Mouse (Mus musculus): ENCODE measurements around the gene Tmx1. TPM values are rescaled to one million over a fixed set of nuclear protein-coding genes. Genes with fewer than 3 reads are reported as not detected.

The Tmx1 gene
- polyA plus RNA-seq, 1 experiment from 2014 or later: 68.6 TPM

- H3K9ac ChIP-seq (ENCODE audit: low read length): no peak overlapping the region
- no peak overlapping the region for H3K27ac ChIP-seq (ENCODE audit: low read depth)
- H3K36me3 ChIP-seq (ENCODE audit: control insufficient read depth, insufficient read depth, low read length): no peaks in the 10 kb centered on the region
- DNase-seq (ENCODE audit: low spot score) (no peak), ATAC-seq (replicated peaks; ENCODE audit: low FRiP score, low TSS enrichment, low read depth) (no peak)
- no peaks in the 10 kb centered on the region for H3K27me3 ChIP-seq (replicated peaks; ENCODE audit: control insufficient read depth, insufficient read depth, low read length)
- H3K4me1 ChIP-seq (replicated peaks; ENCODE audit: control insufficient read depth, insufficient read depth, low read length): no peaks in the 10 kb centered on the region
- no peak overlapping the region for H3K4me2 ChIP-seq (ENCODE audit: low read length)
- 75% methylated on average over 4 of the region's 4 CpGs for WGBS
- no peak overlapping the region for H3K4me3 ChIP-seq (ENCODE audit: low read depth, low read length)
- no peaks in the 10 kb centered on the region for H3K9me3 ChIP-seq (ENCODE audit: control insufficient read depth, low read length)
Observed at GRCm38 (mm10) chr12:70429637-70430036, 23.3 kb upstream of the Tmx1 start.

DNA sequence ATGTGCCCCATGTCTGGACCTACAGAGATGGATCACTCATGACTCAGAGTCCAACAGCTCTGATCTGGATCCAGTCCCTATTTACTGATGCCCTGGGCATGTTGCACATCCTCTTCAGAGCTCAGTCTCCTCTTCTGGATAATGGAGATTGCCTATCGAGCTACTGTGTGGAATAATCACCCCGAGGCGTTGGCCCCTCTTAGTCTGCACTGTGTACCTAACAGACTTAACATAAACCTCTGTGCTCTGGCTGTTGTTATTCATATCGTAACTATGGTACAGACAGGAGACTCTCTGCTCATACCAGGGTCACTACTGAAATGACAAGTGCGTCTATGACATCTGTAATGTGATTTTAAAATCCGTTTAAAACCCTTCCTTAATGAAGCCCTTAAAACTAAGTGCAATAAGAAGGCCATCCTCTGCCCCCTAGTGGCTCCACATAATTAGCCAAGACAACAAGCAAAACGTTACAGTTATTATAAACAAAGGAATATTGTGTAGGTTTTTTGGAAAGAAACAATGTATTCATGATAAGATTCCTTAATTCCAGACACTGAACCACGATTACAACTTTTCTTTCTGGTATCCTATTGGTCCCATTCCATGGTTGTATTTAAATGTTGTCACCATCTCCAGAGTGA lies 22.5 kb upstream of the Tmx1 start:
- Histone ChIP-seq H3K9me3 (ENCODE audit: control insufficient read depth, low read length) (no peaks in the 10 kb centered on the region), H3K27ac (ENCODE audit: low read depth) (no peak overlapping the region), H3K36me3 (ENCODE audit: control insufficient read depth, insufficient read depth, low read length) (no peaks in the 10 kb centered on the region), H3K27me3 (replicated peaks; ENCODE audit: control insufficient read depth, insufficient read depth, low read length) (no peaks in the 10 kb centered on the region), H3K9ac (ENCODE audit: low read length) (no peak overlapping the region), H3K4me1 (replicated peaks; ENCODE audit: control insufficient read depth, insufficient read depth, low read length) (no peaks in the 10 kb centered on the region), H3K4me2 (ENCODE audit: low read length) (no peak overlapping the region), H3K4me3 (ENCODE audit: low read depth, low read length) (no peak overlapping the region)
- 36% methylated on average over 8 of the region's 8 CpGs for WGBS
- ATAC-seq (replicated peaks; ENCODE audit: low FRiP score, low TSS enrichment, low read depth): no peak
- peak; percentile 63 for DNase-seq (ENCODE audit: low spot score)

- ATAC-seq (replicated peaks; ENCODE audit: low FRiP score, low TSS enrichment, low read depth) (no peak), DNase-seq (ENCODE audit: low spot score) (no peak)
- H3K27me3 ChIP-seq (replicated peaks; ENCODE audit: control insufficient read depth, insufficient read depth, low read length): no peaks in the 10 kb centered on the region
- no peaks in the 10 kb centered on the region for H3K9me3 ChIP-seq (ENCODE audit: control insufficient read depth, low read length)
- no peak overlapping the region for H3K4me3 ChIP-seq (ENCODE audit: low read depth, low read length)
- WGBS: 59% methylated on average over 5 of the region's 5 CpGs
- no peak overlapping the region for H3K4me2 ChIP-seq (ENCODE audit: low read length)
- H3K9ac ChIP-seq (ENCODE audit: low read length): no peak overlapping the region
- no peaks in the 10 kb centered on the region for H3K36me3 ChIP-seq (ENCODE audit: control insufficient read depth, insufficient read depth, low read length)
- H3K4me1 ChIP-seq (replicated peaks; ENCODE audit: control insufficient read depth, insufficient read depth, low read length): no peaks in the 10 kb centered on the region
- no peak overlapping the region for H3K27ac ChIP-seq (ENCODE audit: low read depth)
Observed at GRCm38 (mm10) chr12:70431428-70431827, 21.5 kb upstream of the Tmx1 start.

GRCm38 (mm10) chr12:70449961-70450360 lies 2.9 kb upstream of the Tmx1 start:
- no peak overlapping the region for H3K9ac ChIP-seq (ENCODE audit: low read length)
- H3K4me3 ChIP-seq (ENCODE audit: low read depth, low read length): no peak overlapping the region
- H3K36me3 ChIP-seq (ENCODE audit: control insufficient read depth, insufficient read depth, low read length): no peaks in the 10 kb centered on the region
- H3K27ac ChIP-seq (ENCODE audit: low read depth): no peak overlapping the region
- no peak for DNase-seq (ENCODE audit: low spot score)
- H3K27me3 ChIP-seq (replicated peaks; ENCODE audit: control insufficient read depth, insufficient read depth, low read length): no peaks in the 10 kb centered on the region
- H3K4me2 ChIP-seq (ENCODE audit: low read length): no peak overlapping the region
- H3K9me3 ChIP-seq (ENCODE audit: control insufficient read depth, low read length): no peaks in the 10 kb centered on the region
- no peak for ATAC-seq (replicated peaks; ENCODE audit: low FRiP score, low TSS enrichment, low read depth)
- H3K4me1 ChIP-seq (replicated peaks; ENCODE audit: control insufficient read depth, insufficient read depth, low read length): peaks cover 20% of the 10 kb centered on the region; the same call in 1 of the 2 replicates

DNA sequence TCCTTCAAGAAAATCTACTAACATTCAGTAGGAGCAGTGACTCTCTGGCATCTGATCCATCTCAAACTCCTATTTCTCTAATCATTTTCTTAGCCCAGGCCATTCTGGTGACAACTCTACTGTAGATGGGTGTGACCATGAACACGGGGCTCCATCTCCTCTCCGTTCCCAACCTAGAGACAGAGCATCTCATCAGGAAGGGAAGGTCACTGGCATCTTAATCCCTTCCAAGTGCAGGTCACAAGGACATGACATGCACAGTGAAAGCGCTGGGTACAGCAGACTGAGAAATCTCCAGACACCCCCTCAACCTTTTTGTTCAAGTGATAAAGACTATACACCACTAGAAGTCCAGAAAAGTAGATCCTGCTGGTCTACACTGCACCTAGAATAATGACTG lies 1.4 kb upstream of the Tmx1 start:
- H3K4me2 ChIP-seq (ENCODE audit: low read length): no peak overlapping the region

GRCm38 (mm10) chr12:70452143-70452542 lies 752 bp upstream of the Tmx1 start:
- Histone ChIP-seq H3K4me3 (ENCODE audit: low read depth, low read length) (peak overlapping the region; percentile 55), H3K36me3 (ENCODE audit: control insufficient read depth, insufficient read depth, low read length) (peaks cover 8% of the 10 kb centered on the region), H3K4me1 (replicated peaks; ENCODE audit: control insufficient read depth, insufficient read depth, low read length) (peaks cover 15% of the 10 kb centered on the region; the same call in 1 of the 2 replicates), H3K9me3 (ENCODE audit: control insufficient read depth, low read length) (no peaks in the 10 kb centered on the region), H3K27ac (ENCODE audit: low read depth) (peak overlapping the region; percentile 71; the same call in 1 of the 2 replicates), H3K4me2 (ENCODE audit: low read length) (peak overlapping the region; percentile 73), H3K9ac (ENCODE audit: low read length) (peak overlapping the region; percentile 68), H3K27me3 (replicated peaks; ENCODE audit: control insufficient read depth, insufficient read depth, low read length) (no peaks in the 10 kb centered on the region)
- DNase-seq (ENCODE audit: low spot score) (no peak), ATAC-seq (replicated peaks; ENCODE audit: low FRiP score, low TSS enrichment, low read depth) (no peak)
- WGBS: 77% methylated on average over 2 of the region's 2 CpGs

More for the DNA sequence above, 1.4 kb upstream of the Tmx1 start:
- DNase-seq (ENCODE audit: low spot score) (no peak), ATAC-seq (replicated peaks; ENCODE audit: low FRiP score, low TSS enrichment, low read depth) (no peak)
- 92% methylated on average over 3 of the region's 3 CpGs for WGBS
- H3K27me3 ChIP-seq (replicated peaks; ENCODE audit: control insufficient read depth, insufficient read depth, low read length): no peaks in the 10 kb centered on the region
- no peak overlapping the region for H3K9ac ChIP-seq (ENCODE audit: low read length)
- peaks cover 2% of the 10 kb centered on the region; the same call in 1 of the 2 replicates for H3K36me3 ChIP-seq (ENCODE audit: control insufficient read depth, insufficient read depth, low read length)
- H3K27ac ChIP-seq (ENCODE audit: low read depth): no peak overlapping the region
- H3K4me1 ChIP-seq (replicated peaks; ENCODE audit: control insufficient read depth, insufficient read depth, low read length): peaks cover 15% of the 10 kb centered on the region; the same call in 1 of the 2 replicates
- no peak overlapping the region for H3K4me3 ChIP-seq (ENCODE audit: low read depth, low read length)
- H3K9me3 ChIP-seq (ENCODE audit: control insufficient read depth, low read length): no peaks in the 10 kb centered on the region

DNA sequence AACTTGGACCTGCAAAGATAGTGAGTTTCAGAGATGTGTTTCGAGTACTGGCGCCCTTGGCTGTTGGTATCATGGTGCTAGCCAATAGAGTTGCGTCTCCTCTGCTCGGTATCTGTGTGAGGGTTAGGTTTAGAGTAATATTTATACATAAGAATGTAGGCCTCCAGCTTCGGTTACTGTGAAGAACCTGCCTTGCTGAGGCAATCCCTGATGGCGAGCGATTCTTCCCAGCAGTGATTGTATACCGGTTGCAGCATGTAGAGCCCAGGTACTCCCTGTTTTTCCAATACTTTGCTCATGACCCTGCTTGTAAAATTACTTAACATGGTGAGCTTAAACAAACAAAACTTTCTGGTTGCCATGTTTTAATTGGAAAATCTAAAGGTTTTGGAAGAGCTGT lies 2.3 kb downstream of the Tmx1 start:
- ATAC-seq (replicated peaks; ENCODE audit: low FRiP score, low TSS enrichment, low read depth) (no peak), DNase-seq (ENCODE audit: low spot score) (no peak)
- Histone ChIP-seq H3K4me1 (replicated peaks; ENCODE audit: control insufficient read depth, insufficient read depth, low read length) (peaks cover 15% of the 10 kb centered on the region; the same call in 1 of the 2 replicates), H3K27ac (ENCODE audit: low read depth) (no peak overlapping the region), H3K36me3 (ENCODE audit: control insufficient read depth, insufficient read depth, low read length) (peaks cover 38% of the 10 kb centered on the region), H3K9ac (ENCODE audit: low read length) (no peak overlapping the region), H3K4me3 (ENCODE audit: low read depth, low read length) (no peak overlapping the region), H3K27me3 (replicated peaks; ENCODE audit: control insufficient read depth, insufficient read depth, low read length) (no peaks in the 10 kb centered on the region), H3K4me2 (ENCODE audit: low read length) (no peak overlapping the region), H3K9me3 (ENCODE audit: control insufficient read depth, low read length) (no peaks in the 10 kb centered on the region)
- 87% methylated on average over 8 of the region's 8 CpGs for WGBS

- H3K36me3 ChIP-seq (ENCODE audit: control insufficient read depth, insufficient read depth, low read length): peaks cover 58% of the 10 kb centered on the region
- no peak for DNase-seq (ENCODE audit: low spot score)
- peaks cover 4% of the 10 kb centered on the region; the same call in 1 of the 2 replicates for H3K4me1 ChIP-seq (replicated peaks; ENCODE audit: control insufficient read depth, insufficient read depth, low read length)
- no peaks in the 10 kb centered on the region for H3K9me3 ChIP-seq (ENCODE audit: control insufficient read depth, low read length)
- ATAC-seq (replicated peaks; ENCODE audit: low FRiP score, low TSS enrichment, low read depth): no peak
- H3K9ac ChIP-seq (ENCODE audit: low read length): no peak overlapping the region
- H3K4me3 ChIP-seq (ENCODE audit: low read depth, low read length): no peak overlapping the region
- no peak overlapping the region for H3K4me2 ChIP-seq (ENCODE audit: low read length)
- no peak overlapping the region for H3K27ac ChIP-seq (ENCODE audit: low read depth)
- WGBS: 94% methylated on average over 1 of the region's 1 CpGs
- H3K27me3 ChIP-seq (replicated peaks; ENCODE audit: control insufficient read depth, insufficient read depth, low read length): no peaks in the 10 kb centered on the region
Observed at GRCm38 (mm10) chr12:70459546-70459945, 6.7 kb downstream of the Tmx1 start.

DNA sequence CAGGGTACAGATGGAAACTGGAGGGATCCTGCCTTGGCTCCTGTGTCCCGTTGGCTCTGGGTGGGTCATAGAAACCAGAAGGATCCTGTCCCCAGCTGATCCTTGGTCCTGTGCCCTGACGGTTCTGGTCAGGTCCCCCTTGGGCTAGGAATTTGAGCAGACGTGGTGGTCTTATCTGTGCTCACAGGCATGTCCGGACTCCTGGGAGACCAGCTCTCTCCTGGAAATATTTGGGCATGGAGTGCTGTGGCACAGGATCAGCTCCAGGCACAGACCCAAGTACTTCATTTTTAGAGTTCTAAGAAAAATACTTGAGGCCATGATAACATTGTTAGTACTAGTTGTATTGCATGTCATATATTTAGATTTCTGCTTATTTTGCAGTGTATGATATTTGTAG lies 11.1 kb downstream of the Tmx1 start:
- ATAC-seq (replicated peaks; ENCODE audit: low FRiP score, low TSS enrichment, low read depth) (no peak), DNase-seq (ENCODE audit: low spot score) (no peak)
- Histone ChIP-seq H3K27ac (ENCODE audit: low read depth) (no peak overlapping the region), H3K4me3 (ENCODE audit: low read depth, low read length) (no peak overlapping the region), H3K36me3 (ENCODE audit: control insufficient read depth, insufficient read depth, low read length) (peaks cover 62% of the 10 kb centered on the region), H3K4me2 (ENCODE audit: low read length) (no peak overlapping the region), H3K4me1 (replicated peaks; ENCODE audit: control insufficient read depth, insufficient read depth, low read length) (no peaks in the 10 kb centered on the region), H3K9ac (ENCODE audit: low read length) (no peak overlapping the region), H3K9me3 (ENCODE audit: control insufficient read depth, low read length) (no peaks in the 10 kb centered on the region), H3K27me3 (replicated peaks; ENCODE audit: control insufficient read depth, insufficient read depth, low read length) (no peaks in the 10 kb centered on the region)
- WGBS: 95% methylated on average over 4 of the region's 4 CpGs

Measured in intestine, embryonic 14.5 days (tissue).